Mouse (Mus musculus): ENCODE measurements at regions not wholly inside any gene's neighbourhood (a gene's known extent, or its start where the extent isn't known, plus 50 kb on each side); places are given as distances from the start of the nearest gene placed in this dataset.

GRCm38 (mm10) chr5:74882563-74882962 lies 162.0 kb downstream of the Chic2 start:
- DNase-seq, result no peak

GRCm38 (mm10) chr5:74880669-74881226 lies 163.8 kb downstream of the Chic2 start:
- no peak for DNase-seq

DNA sequence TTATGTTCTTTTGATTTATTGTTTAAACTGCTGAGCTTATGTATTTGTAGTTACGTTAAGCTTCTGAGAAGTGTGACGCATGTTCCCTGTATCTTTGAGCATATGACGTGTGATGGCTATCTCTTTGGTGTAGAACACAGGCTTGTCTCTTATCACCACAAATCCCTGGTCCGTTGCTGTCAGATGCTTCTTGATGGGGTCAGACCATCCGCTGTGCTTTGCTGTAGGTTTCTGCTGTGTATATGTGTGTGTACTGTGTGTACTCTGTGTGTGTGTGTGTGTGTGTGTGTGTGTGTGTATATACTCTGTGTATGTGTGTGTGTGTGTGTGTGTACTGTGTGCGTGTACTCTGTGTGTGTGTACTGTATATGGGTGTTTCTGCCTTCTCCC lies 164.5 kb downstream of the Chic2 start:
- no peak for DNase-seq

DNA sequence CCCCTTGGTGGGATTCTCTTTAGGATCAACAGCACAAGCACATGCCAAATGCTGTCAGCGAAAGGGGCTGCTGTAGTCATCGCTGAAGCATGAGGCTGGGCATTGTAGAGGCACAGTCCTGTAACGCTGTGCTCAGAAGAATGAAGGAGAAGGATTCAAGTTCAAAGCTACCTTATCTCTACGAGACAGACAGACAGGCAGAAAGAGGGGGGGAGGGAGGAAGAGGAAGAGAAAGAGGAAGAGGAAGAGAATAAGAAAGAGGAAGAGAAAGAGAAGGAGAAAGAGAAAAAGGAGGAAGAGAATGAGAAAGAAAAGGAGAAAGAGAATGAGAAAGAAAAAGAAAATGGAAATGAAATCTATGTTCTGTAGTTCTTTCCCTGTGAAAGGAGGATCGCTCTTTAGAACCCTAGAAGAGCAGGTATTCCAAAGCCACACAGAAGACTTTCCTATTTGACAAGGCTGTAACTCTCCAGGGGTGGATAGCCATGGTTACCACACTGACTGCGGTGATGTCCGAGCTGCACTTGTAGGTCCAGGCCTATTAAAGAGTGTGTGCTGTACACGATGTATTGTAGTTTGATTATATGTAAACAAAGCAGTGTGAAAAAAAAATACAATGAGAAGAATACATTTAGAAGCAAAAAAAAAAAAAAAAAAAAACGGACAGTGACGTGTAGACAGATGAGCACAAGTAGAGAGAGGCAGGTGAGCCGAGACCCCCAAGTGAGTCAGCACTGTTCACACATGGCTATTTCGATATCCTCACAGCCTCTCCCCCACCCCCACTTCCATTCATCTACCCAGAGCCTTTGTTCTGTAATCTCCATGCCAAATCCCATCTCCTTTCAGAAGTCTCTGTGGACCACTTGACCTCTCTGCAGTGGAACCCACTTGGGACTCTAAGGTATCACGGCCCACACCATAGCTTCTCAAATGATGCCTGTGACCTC lies 165.2 kb downstream of the Chic2 start:
- no peak for DNase-seq

DNA sequence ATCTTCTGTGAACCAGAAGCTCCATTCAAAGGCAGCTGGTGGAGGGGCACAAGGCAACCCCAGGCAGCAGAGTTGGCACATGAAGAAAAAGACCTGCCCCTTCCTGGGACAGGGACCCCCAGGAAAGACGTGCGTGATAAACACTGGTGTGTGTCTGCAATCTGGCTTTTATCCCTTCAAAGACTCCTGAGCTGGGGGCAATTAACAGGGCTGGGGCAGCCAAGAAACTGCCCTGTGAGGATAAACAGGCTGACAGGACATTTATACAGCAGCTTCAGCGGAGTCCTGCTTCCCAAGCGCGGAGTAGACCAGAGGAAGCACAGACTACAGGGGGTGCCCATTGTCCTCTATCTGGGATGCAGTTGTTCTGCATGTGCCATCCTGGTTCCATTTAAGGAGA lies 167.0 kb downstream of the Chic2 start:
- no peak for DNase-seq

GRCm38 (mm10) chr5:74877185-74877584 lies 167.4 kb downstream of the Chic2 start:
- DNase-seq, result no peak

DNA sequence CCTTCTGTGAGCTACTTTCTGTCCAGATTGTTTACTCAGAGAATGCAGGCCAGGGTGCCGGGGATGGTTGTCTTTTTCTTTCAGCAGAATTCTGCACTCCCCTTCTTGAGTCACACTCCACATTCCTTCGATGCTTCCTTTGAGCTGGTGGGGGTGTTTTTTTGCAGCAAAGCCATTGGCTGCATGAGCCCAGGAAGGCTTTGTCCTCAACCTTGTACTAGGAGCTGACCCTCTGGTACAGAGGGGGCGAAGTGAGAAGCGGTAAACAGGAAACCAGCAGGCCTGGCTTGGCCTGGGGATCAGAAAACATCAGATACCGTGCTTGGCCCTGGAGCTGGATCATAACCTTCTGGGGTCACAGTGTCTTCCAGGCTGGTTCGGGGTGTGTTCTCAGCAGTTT lies 169.9 kb downstream of the Chic2 start:
- DNase-seq, result no peak

DNA sequence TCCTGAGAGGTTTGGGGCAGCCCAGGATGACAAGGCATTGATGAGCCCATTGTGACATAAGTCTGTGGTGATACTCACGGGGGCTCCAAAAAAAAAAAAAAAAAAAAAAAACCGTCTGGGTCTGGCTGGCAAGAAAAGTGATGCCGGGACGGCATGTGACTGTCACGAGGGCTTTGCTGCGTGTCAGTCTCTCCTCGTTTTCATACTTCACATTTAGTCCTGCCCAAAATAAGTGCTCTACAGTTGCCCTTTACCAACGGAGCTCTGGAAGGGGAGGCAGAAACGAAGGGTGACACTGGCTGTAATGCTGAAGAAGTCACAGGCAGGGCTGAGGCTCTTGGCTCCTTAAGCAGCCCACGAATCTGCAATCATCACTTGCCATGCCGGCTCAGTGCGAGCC lies 167.9 kb upstream of the Lnx1 start:
- DNase-seq, result no peak

DNA sequence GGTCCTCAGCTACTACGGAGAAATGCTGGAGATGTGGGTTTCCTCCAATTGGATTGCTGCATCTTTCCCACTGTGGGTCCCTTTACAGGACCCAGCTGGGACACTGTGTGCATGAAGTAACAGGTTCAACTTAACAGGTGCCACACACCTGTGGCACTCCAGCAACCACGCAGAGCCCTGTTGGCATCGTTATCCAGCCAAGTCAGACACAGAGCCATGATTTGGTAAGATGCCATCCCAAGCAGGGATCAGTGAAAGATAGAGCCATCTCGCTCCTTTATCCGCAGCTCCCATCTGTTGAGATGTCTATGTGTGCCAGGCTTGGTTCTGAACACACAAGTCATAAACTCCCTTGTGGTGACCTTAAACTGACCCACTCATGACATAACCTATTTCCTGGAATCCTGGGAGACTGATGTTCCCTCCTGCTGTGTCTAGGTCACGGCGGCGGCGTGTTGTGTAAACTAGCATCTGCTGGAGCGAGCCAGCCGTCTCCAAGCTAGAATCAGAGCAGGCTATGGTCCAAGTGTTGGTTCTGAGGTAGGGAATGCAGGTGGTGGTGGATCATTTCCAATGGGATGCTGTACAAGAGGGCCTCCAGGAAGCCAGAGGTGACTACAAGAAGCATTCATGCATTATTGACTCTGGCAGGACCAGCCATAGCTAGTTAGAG lies 164.5 kb upstream of the Lnx1 start:
- no peak for DNase-seq

DNA sequence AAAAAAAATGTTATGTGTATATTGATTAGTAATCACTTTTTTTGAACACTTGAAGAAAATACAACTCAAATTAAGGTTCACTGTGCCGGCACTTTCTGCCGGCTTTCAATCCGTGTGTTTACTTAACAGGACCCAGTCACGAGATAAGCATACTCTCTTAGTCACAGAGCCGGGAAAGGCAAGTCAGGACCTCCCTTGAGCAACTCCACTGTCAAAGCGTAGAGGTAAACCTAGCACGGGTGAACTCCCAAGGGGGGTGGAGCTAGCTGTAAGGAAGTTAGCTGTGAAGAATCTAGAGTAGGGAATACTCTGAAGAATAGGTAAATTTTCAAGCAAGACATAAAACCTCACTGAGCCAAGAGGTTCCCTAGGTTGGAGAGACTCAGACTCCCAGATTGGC lies 164.0 kb upstream of the Lnx1 start:
- no peak for DNase-seq

DNA sequence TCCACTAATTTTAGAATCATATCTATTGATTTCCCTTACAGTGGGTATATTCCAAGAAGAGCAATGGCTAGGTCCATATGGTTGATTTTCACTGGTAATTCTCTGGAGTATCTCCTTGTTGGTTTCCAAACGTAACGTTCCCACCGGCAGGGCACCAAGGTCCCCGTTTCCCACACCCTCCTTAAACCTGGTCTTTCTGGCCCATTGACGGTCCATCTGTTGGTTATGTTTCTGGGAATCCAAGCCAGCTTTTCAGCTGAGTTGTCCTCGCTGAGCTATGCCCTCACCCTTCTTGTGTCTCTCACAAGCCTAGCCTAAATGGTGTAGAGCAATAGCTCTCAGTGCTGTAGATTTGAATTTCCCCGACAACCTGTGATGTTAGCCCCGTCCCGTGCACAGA lies 162.7 kb upstream of the Lnx1 start:
- no peak for DNase-seq

GRCm38 (mm10) chr5:74864540-74865157 lies 161.9 kb upstream of the Lnx1 start:
- no peak for DNase-seq

DNA sequence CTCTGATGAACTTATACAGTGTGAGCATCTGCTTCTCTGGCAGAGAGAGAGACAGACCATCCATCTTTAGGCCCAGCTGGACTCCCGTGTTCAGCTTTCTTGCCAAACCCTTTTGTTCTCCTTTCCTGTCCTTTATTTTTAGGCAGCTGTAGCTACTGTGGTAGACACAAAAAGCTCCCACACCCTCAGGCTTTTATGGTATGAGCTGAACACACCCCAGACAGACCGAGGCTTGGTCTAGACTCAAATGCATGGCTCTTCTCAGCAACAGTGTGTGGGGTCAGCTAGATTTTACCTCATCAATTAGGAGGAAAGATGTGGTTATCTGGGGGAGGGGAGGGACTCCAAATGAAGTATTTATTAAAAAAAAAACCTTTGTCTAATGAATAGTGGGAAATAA lies 158.6 kb upstream of the Lnx1 start:
- DNase-seq, result no peak

DNA sequence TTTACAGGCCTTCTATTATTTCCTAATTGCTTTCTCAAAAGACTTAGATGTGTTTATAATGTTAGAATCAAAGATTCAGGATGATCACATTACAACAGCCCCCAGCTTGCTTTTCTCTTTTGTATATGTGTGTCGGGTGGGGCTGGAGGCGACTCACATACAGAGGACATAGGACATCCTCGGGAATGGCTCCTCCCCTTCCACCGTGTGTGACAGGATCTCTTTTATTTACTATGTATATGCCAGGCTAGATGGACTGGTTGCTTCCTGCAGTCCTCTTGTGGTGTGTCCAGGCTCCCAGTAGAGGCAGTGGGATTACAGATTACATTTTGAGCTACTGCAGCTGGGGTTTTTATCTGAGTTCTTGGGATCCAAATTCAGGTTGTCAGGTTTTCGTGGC lies 155.1 kb upstream of the Lnx1 start:
- no peak for DNase-seq

- DNase-seq, result no peak
Measured at GRCm38 (mm10) chr5:74857161-74857560, 154.4 kb upstream of the Lnx1 start.

GRCm38 (mm10) chr5:74847824-74848223 lies 145.1 kb upstream of the Lnx1 start:
- DNase-seq, result no peak

- DNase-seq, result peak; percentile 12
Measured at GRCm38 (mm10) chr5:74846674-74847073, 144.0 kb upstream of the Lnx1 start.

- no peak for DNase-seq
Measured at GRCm38 (mm10) chr5:74834401-74834800, 131.7 kb upstream of the Lnx1 start.

DNA sequence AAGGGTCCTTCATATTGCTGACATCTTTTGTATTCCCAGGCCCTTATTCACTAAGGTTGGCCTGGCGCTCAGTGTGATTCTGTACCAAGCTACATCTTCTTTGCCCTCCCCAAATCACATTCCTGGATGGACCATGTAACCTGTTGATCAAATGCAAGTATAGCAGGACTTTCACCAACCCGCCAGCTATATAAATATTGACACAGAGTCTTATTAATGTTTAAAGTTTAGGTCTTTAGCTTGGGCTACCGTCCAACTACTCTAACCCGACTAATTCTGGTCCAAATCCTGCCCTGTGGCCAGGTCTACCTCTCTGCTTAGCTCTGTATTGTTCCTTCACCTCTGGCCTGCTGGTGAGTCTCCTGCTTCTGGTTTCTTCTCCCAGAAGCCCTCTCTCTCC lies 131.2 kb upstream of the Lnx1 start:
- DNase-seq, result no peak

- peak; percentile 10 for DNase-seq
Measured at GRCm38 (mm10) chr5:74832011-74832410, 129.3 kb upstream of the Lnx1 start.

DNA sequence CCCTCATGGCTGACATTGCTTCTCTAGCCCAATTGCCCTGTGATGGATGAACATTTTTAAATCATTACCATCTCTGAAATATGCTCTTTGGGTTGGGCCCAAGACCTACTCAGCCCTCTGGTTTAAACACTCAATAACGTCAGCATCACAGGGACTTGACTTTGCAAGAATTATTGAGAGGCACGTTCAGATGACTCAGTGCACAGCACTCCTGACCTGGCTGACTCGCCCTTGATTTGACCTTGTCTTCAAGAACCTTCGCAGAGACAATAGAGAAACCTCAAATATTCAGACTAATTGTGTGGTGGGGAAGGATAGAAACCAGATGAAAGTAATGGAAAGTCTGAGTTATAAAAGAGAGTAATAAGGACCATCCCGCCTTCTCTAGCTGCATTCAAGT lies 127.9 kb upstream of the Lnx1 start:
- DNase-seq, result no peak

DNA sequence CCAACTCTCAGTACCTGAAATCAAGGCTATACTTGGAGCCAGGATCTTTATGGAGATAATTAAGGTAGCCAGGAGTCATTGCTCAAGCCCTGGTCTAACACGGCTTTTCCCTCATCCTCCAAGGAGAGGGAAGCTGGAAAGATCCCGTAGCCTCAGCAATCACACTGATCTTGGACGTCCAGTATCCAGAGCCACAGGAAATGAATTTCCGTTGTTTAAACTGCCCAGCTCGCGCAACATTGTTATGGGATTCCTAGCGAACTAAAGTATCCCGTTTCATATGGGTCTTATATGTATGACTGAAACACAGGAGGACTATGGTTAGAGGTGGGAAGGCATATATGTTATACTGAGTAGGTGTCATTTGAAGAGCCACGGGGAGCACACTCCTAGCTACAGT lies 126.3 kb upstream of the Lnx1 start:
- no peak for DNase-seq

GRCm38 (mm10) chr5:74827944-74828343 lies 125.2 kb upstream of the Lnx1 start:
- no peak for DNase-seq
